Mouse (Mus musculus): Measurements from ENCODE around the gene Tekt2. TPM values are rescaled to one million over a fixed set of nuclear protein-coding genes. Genes with fewer than 3 reads are reported as not detected.

Gene Tekt2
- polyA plus RNA-seq, 1 experiment from 2014 or later = 7.7 TPM

- 4% methylated on average over 27 of the region's 27 CpGs for WGBS
- Histone ChIP-seq H3K4me3 (ENCODE audit: low read depth, low read length) (peak overlapping the region; percentile 3; the same call in 1 of the 2 replicates), H3K27me3 (ENCODE audit: control insufficient read depth, insufficient read depth, low read length) (peaks cover 33% of the 10 kb centered on the region), H3K4me2 (ENCODE audit: low read depth, low read length) (peak overlapping the region; percentile 34; the same call in 1 of the 2 replicates), H3K36me3 (ENCODE audit: control insufficient read depth, insufficient read depth, low read length) (no peaks in the 10 kb centered on the region), H3K9me3 (ENCODE audit: control insufficient read depth, low read length) (no peaks in the 10 kb centered on the region), H3K9ac (replicated peaks; ENCODE audit: low read depth, low read length) (no peak overlapping the region), H3K4me1 (ENCODE audit: control insufficient read depth, insufficient read depth, low read length) (peaks cover 15% of the 10 kb centered on the region; the same call in 1 of the 2 replicates), H3K27ac (ENCODE audit: low read depth, low read length) (no peak overlapping the region)
- no peak for ATAC-seq (ENCODE audit: low read depth)
Measured at GRCm38 (mm10) chr4:126301584-126302309, 23.7 kb downstream of the Tekt2 start.

GRCm38 (mm10) chr4:126300916-126301583 lies 24.4 kb downstream of the Tekt2 start:
- Histone ChIP-seq H3K9ac (replicated peaks; ENCODE audit: low read depth, low read length) (0 out of 2 replicates have a peak overlapping the region, but pooled peaks have one; percentile 32), H3K9me3 (ENCODE audit: control insufficient read depth, low read length) (no peaks in the 10 kb centered on the region), H3K4me2 (ENCODE audit: low read depth, low read length) (peak overlapping the region; percentile 34), H3K4me3 (ENCODE audit: low read depth, low read length) (peak overlapping the region; percentile 3; the same call in 1 of the 2 replicates), H3K27me3 (ENCODE audit: control insufficient read depth, insufficient read depth, low read length) (peaks cover 33% of the 10 kb centered on the region), H3K4me1 (ENCODE audit: control insufficient read depth, insufficient read depth, low read length) (peaks cover 18% of the 10 kb centered on the region; the same call in 1 of the 2 replicates), H3K36me3 (ENCODE audit: control insufficient read depth, insufficient read depth, low read length) (no peaks in the 10 kb centered on the region), H3K27ac (ENCODE audit: low read depth, low read length) (no peak overlapping the region)
- 1% methylated on average over 48 of the region's 50 CpGs for WGBS
- ATAC-seq (ENCODE audit: low read depth) = no peak

- peak overlapping the region; percentile 52 for H3K9ac ChIP-seq (replicated peaks; ENCODE audit: low read depth, low read length)
- peak overlapping the region; percentile 59 for H3K4me2 ChIP-seq (ENCODE audit: low read depth, low read length)
- under 1% methylated on average over 34 of the region's 34 CpGs for WGBS
- H3K9me3 ChIP-seq (ENCODE audit: control insufficient read depth, low read length) = no peaks in the 10 kb centered on the region
- H3K36me3 ChIP-seq (ENCODE audit: control insufficient read depth, insufficient read depth, low read length) = no peaks in the 10 kb centered on the region
- peaks cover 15% of the 10 kb centered on the region; the same call in 1 of the 2 replicates for H3K4me1 ChIP-seq (ENCODE audit: control insufficient read depth, insufficient read depth, low read length)
- ATAC-seq (ENCODE audit: low read depth) = no peak
- H3K27ac ChIP-seq (ENCODE audit: low read depth, low read length) = no peak overlapping the region; the same call in 1 of the 2 replicates
- peaks cover 23% of the 10 kb centered on the region for H3K27me3 ChIP-seq (ENCODE audit: control insufficient read depth, insufficient read depth, low read length)
- peak overlapping the region; percentile 27 for H3K4me3 ChIP-seq (ENCODE audit: low read depth, low read length)
Measured at GRCm38 (mm10) chr4:126296617-126297101, 28.8 kb downstream of the Tekt2 start.

DNA sequence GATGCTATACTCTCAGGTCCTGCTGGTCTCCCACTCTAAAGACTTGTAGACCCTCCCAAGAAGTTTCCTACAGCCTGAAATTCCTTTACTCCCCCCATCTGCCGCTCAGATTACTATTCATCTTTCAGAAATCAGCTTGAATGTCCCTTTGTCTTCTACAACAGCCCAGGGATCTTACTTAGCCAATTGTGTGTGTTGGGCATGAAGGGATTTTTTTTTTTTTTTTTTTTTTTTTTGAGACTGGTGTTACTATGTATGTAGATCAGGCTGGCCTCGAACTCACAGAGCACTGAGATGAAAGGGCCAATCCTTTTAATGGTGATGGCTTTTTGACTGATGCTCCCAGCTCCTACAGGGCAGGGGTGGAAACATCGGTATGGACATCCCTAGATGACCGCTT lies 29.6 kb downstream of the Tekt2 start:
- WGBS = 36% methylated on average over 4 of the region's 4 CpGs
- Histone ChIP-seq H3K9me3 (ENCODE audit: control insufficient read depth, low read length) (no peaks in the 10 kb centered on the region), H3K4me2 (ENCODE audit: low read depth, low read length) (no peak overlapping the region), H3K36me3 (ENCODE audit: control insufficient read depth, insufficient read depth, low read length) (no peaks in the 10 kb centered on the region), H3K4me1 (ENCODE audit: control insufficient read depth, insufficient read depth, low read length) (peaks cover 8% of the 10 kb centered on the region; the same call in 1 of the 2 replicates), H3K9ac (replicated peaks; ENCODE audit: low read depth, low read length) (no peak overlapping the region), H3K4me3 (ENCODE audit: low read depth, low read length) (no peak overlapping the region), H3K27me3 (ENCODE audit: control insufficient read depth, insufficient read depth, low read length) (peaks cover 17% of the 10 kb centered on the region), H3K27ac (ENCODE audit: low read depth, low read length) (no peak overlapping the region)
- no peak for ATAC-seq (ENCODE audit: low read depth)

- Histone ChIP-seq H3K4me3 (ENCODE audit: low read depth, low read length) (no peak overlapping the region), H3K36me3 (ENCODE audit: control insufficient read depth, insufficient read depth, low read length) (no peaks in the 10 kb centered on the region), H3K9ac (replicated peaks; ENCODE audit: low read depth, low read length) (no peak overlapping the region), H3K27me3 (ENCODE audit: control insufficient read depth, insufficient read depth, low read length) (peaks cover 9% of the 10 kb centered on the region), H3K4me1 (ENCODE audit: control insufficient read depth, insufficient read depth, low read length) (peaks cover 7% of the 10 kb centered on the region; the same call in 1 of the 2 replicates), H3K27ac (ENCODE audit: low read depth, low read length) (no peak overlapping the region), H3K4me2 (ENCODE audit: low read depth, low read length) (no peak overlapping the region), H3K9me3 (ENCODE audit: control insufficient read depth, low read length) (no peaks in the 10 kb centered on the region)
- 75% methylated on average over 6 of the region's 6 CpGs for WGBS
- no peak for ATAC-seq (ENCODE audit: low read depth)
Measured at GRCm38 (mm10) chr4:126295152-126295551, 30.3 kb downstream of the Tekt2 start.

GRCm38 (mm10) chr4:126291196-126291595 lies 34.3 kb downstream of the Tekt2 start:
- ATAC-seq (ENCODE audit: low read depth) = no peak
- Histone ChIP-seq H3K27me3 (ENCODE audit: control insufficient read depth, insufficient read depth, low read length) (peaks cover 11% of the 10 kb centered on the region), H3K27ac (ENCODE audit: low read depth, low read length) (no peak overlapping the region), H3K9ac (replicated peaks; ENCODE audit: low read depth, low read length) (no peak overlapping the region), H3K4me1 (ENCODE audit: control insufficient read depth, insufficient read depth, low read length) (peaks cover 6% of the 10 kb centered on the region), H3K9me3 (ENCODE audit: control insufficient read depth, low read length) (no peaks in the 10 kb centered on the region), H3K36me3 (ENCODE audit: control insufficient read depth, insufficient read depth, low read length) (no peaks in the 10 kb centered on the region), H3K4me3 (ENCODE audit: low read depth, low read length) (no peak overlapping the region), H3K4me2 (ENCODE audit: low read depth, low read length) (no peak overlapping the region)
- 47% methylated on average over 11 of the region's 13 CpGs for WGBS

DNA sequence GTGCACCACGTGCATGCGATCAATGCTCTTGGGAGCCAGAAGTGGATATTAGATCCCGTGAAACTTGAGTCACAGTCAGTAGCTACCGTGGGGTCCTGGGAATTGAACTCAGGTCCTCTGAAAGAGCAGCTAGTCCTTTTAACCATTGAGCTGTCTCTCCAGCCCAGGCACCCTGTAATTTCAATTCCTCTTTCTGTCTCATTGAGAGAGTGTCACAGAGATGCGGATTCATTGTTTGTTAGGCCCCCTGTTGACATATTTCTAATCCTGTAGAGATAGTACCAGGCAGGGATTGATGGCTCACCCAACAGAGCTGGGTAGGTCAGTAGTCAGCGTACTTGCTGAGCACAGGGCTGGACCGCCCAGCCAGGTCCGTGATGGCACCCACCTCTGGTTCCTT lies 35.2 kb downstream of the Tekt2 start:
- 86% methylated on average over 8 of the region's 8 CpGs for WGBS

GRCm38 (mm10) chr4:126288085-126288666 lies 37.3 kb downstream of the Tekt2 start:
- no peak overlapping the region for H3K9ac ChIP-seq (replicated peaks; ENCODE audit: low read depth, low read length)
- no peaks in the 10 kb centered on the region for H3K9me3 ChIP-seq (ENCODE audit: control insufficient read depth, low read length)
- H3K27me3 ChIP-seq (ENCODE audit: control insufficient read depth, insufficient read depth, low read length) = peaks cover 17% of the 10 kb centered on the region
- no peak overlapping the region for H3K27ac ChIP-seq (ENCODE audit: low read depth, low read length)
- 44% methylated on average over 17 of the region's 17 CpGs for WGBS
- ATAC-seq (ENCODE audit: low read depth) = no peak
- no peak overlapping the region for H3K4me2 ChIP-seq (ENCODE audit: low read depth, low read length)
- no peak overlapping the region for H3K4me3 ChIP-seq (ENCODE audit: low read depth, low read length)
- H3K36me3 ChIP-seq (ENCODE audit: control insufficient read depth, insufficient read depth, low read length) = no peaks in the 10 kb centered on the region
- H3K4me1 ChIP-seq (ENCODE audit: control insufficient read depth, insufficient read depth, low read length) = peaks cover 6% of the 10 kb centered on the region

More for the DNA sequence above, 35.2 kb downstream of the Tekt2 start:
- no peaks in the 10 kb centered on the region for H3K36me3 ChIP-seq (ENCODE audit: control insufficient read depth, insufficient read depth, low read length)
- no peak overlapping the region for H3K9ac ChIP-seq (replicated peaks; ENCODE audit: low read depth, low read length)
- no peak overlapping the region for H3K4me3 ChIP-seq (ENCODE audit: low read depth, low read length)
- no peaks in the 10 kb centered on the region for H3K9me3 ChIP-seq (ENCODE audit: control insufficient read depth, low read length)
- H3K4me2 ChIP-seq (ENCODE audit: low read depth, low read length) = no peak overlapping the region
- no peak for ATAC-seq (ENCODE audit: low read depth)
- peaks cover 17% of the 10 kb centered on the region for H3K27me3 ChIP-seq (ENCODE audit: control insufficient read depth, insufficient read depth, low read length)
- peaks cover 6% of the 10 kb centered on the region for H3K4me1 ChIP-seq (ENCODE audit: control insufficient read depth, insufficient read depth, low read length)
- no peak overlapping the region for H3K27ac ChIP-seq (ENCODE audit: low read depth, low read length)
